Mouse (Mus musculus) right cerebral cortex, adult 18-20 months (tissue): Measurements from ENCODE around the gene Ano8.

ENCODE experiments used
- DNase-seq: peaks from one replicate; pipeline ENCODE4 v3.0.0; 2022; ENCODE audit warnings: mixed read lengths

Gene Ano8

GRCm38 (mm10) chr8:71470146-71470912 is 15.4 kb downstream of the Ano8 start:
- DNase-seq: no peak

- peak; percentile 61 for DNase-seq
Measured at GRCm38 (mm10) chr8:71469411-71469810, 16.4 kb downstream of the Ano8 start.

- DNase-seq: peak; percentile 100
Measured at GRCm38 (mm10) chr8:71468916-71469315, 16.8 kb downstream of the Ano8 start, which contains the start of gene Dda1. Gene Dda1, plus strand, starts transcription at chr8:71469199.

GRCm38 (mm10) chr8:71468001-71468400 is 17.8 kb downstream of the Ano8 start:
- no peak for DNase-seq

GRCm38 (mm10) chr8:71467201-71467600 is 18.6 kb downstream of the Ano8 start:
- no peak for DNase-seq

GRCm38 (mm10) chr8:71466198-71466597 is 19.6 kb downstream of the Ano8 start:
- DNase-seq: no peak

- DNase-seq: no peak
Measured at GRCm38 (mm10) chr8:71465733-71466132, 20.0 kb downstream of the Ano8 start.

- peak; percentile 99 for DNase-seq
Measured at GRCm38 (mm10) chr8:71464513-71465500, 21.0 kb downstream of the Ano8 start, which contains the start of gene Mrpl34. Gene Mrpl34, plus strand, starts transcription at chr8:71464959.

- DNase-seq: peak; percentile 98
Measured at GRCm38 (mm10) chr8:71463188-71464033, 22.4 kb downstream of the Ano8 start, which contains the start of gene Abhd8. Gene Abhd8, minus strand, starts transcription at chr8:71463655.

- peak; percentile 71 for DNase-seq
Measured at GRCm38 (mm10) chr8:71462786-71463185, 23.0 kb downstream of the Ano8 start.

GRCm38 (mm10) chr8:71462191-71462590 is 23.6 kb downstream of the Ano8 start:
- no peak for DNase-seq

- no peak for DNase-seq
Measured at GRCm38 (mm10) chr8:71461152-71461840, 24.5 kb downstream of the Ano8 start.

- no peak for DNase-seq
Measured at GRCm38 (mm10) chr8:71460716-71461115, 25.0 kb downstream of the Ano8 start.

- no peak for DNase-seq
Measured at GRCm38 (mm10) chr8:71457659-71458270, 28.0 kb downstream of the Ano8 start.

GRCm38 (mm10) chr8:71456906-71457305 is 28.9 kb downstream of the Ano8 start:
- DNase-seq: no peak

GRCm38 (mm10) chr8:71454668-71455067 is 31.1 kb downstream of the Ano8 start:
- no peak for DNase-seq

- no peak for DNase-seq
Measured at GRCm38 (mm10) chr8:71452669-71453068, 33.1 kb downstream of the Ano8 start.

GRCm38 (mm10) chr8:71451777-71452176 is 34.0 kb downstream of the Ano8 start:
- DNase-seq: no peak

GRCm38 (mm10) chr8:71451337-71451736 is 34.4 kb downstream of the Ano8 start:
- DNase-seq: no peak

GRCm38 (mm10) chr8:71445096-71445495 is 40.7 kb downstream of the Ano8 start:
- DNase-seq: no peak

- no peak for DNase-seq
Measured at GRCm38 (mm10) chr8:71441404-71441803, 44.4 kb downstream of the Ano8 start.
